Mouse (Mus musculus): ENCODE results near the gene Fbxo28.

GRCm38 (mm10) chr1:182358133-182358532, 16.7 kb upstream of the Fbxo28 start:
- no peak for TF ChIP-seq CTCF (IDR thresholded peaks at IDR 0.05; ENCODE audit: borderline replicate concordance, extremely low read depth, insufficient read depth, insufficient read length)
- no peak for TF ChIP-seq POLR2A (IDR thresholded peaks at IDR 0.05; ENCODE audit: borderline replicate concordance, extremely low read depth, insufficient read depth, insufficient read length, poor library complexity, severe bottlenecking)

Data from brain, embryonic 14.5 days (tissue).